Mouse (Mus musculus) myocyte (in vitro differentiated cells): Measurements from ENCODE around the gene Tnfrsf19. TPM values are rescaled to one million over a fixed set of nuclear protein-coding genes. Genes with fewer than 3 reads are reported as not detected.

Experiments
- H3K27me3 ChIP-seq: one replicate; pipeline ENCODE4 v1.6.1; 2011; ENCODE audit not compliant: control insufficient read depth, insufficient read depth, insufficient read length
- H3K36me3 ChIP-seq: one replicate; pipeline ENCODE4 v1.6.1; 2011; ENCODE audit not compliant: control insufficient read depth, insufficient read depth
- H3K4me2 ChIP-seq: one replicate; pipeline ENCODE4 v1.6.1; 2011; ENCODE audit warnings: low read depth, control low read depth
- H3K4me3 ChIP-seq: one replicate; pipeline ENCODE4 v1.5.1; 2011; ENCODE audit warnings: mild to moderate bottlenecking, control low read depth, moderate library complexity
- H3K79me2 ChIP-seq: one replicate; pipeline ENCODE4 v1.6.1; 2011; ENCODE audit not compliant: control insufficient read depth, insufficient read depth
- H3ac ChIP-seq: one replicate; pipeline ENCODE4 v1.6.1; 2011; ENCODE audit not compliant: control insufficient read depth, insufficient read length
- CEBPB ChIP-seq: IDR thresholded peaks from 2 replicates; pipeline ENCODE4 v1.6.1; 2011; ENCODE audit warnings: mild to moderate bottlenecking, moderate library complexity; ENCODE audit not compliant: poor library complexity, insufficient read depth, severe bottlenecking
- E2F4 ChIP-seq: IDR thresholded peaks from one replicate; pipeline ENCODE4 v1.6.1; 2011; ENCODE audit warnings: mild to moderate bottlenecking, control low read depth, moderate library complexity; ENCODE audit not compliant: insufficient read depth
- MAX ChIP-seq: IDR thresholded peaks from one replicate; pipeline ENCODE4 v1.6.1; 2011; ENCODE audit warnings: low read depth, mild to moderate bottlenecking, control low read depth
- MYOD1 ChIP-seq, 3 experiments: IDR thresholded peaks; one replicate each; pipeline ENCODE4 v1.6.1; 2011; ENCODE audit warnings: control low read depth in 2 of 3, low read depth in 2 of 3, mild to moderate bottlenecking in 2 of 3, moderate library complexity in 1 of 3; ENCODE audit not compliant: insufficient read length in 2 of 3, control insufficient read depth in 1 of 3
- MYOG ChIP-seq, 3 experiments: IDR thresholded peaks; one replicate each; pipeline ENCODE4 v1.6.1; 2011; ENCODE audit warnings: control low read depth in 2 of 3, low read depth in 2 of 3, mild to moderate bottlenecking in 2 of 3; ENCODE audit not compliant: insufficient read length in 2 of 3, control insufficient read depth in 1 of 3, insufficient read depth in 1 of 3
- POLR2A ChIP-seq: IDR thresholded peaks from one replicate; pipeline ENCODE4 v1.6.1; 2011; ENCODE audit warnings: low read depth, mild to moderate bottlenecking, control low read depth, moderate library complexity; ENCODE audit not compliant: insufficient read length
- POLR2AphosphoS2 ChIP-seq: IDR thresholded peaks from one replicate; pipeline ENCODE4 v1.6.1; 2011; ENCODE audit warnings: low read depth, control low read depth; ENCODE audit not compliant: insufficient read length
- REST ChIP-seq: IDR thresholded peaks from one replicate; pipeline ENCODE4 v1.6.1; 2011; ENCODE audit warnings: mild to moderate bottlenecking, control low read depth, moderate library complexity; ENCODE audit not compliant: insufficient read depth, insufficient read length
- SRF ChIP-seq: IDR thresholded peaks from one replicate; pipeline ENCODE4 v1.6.1; 2011; ENCODE audit warnings: low read depth; ENCODE audit not compliant: control insufficient read depth, insufficient read length
- TCF12 ChIP-seq: IDR thresholded peaks from one replicate; pipeline ENCODE4 v1.6.1; 2011; ENCODE audit warnings: mild to moderate bottlenecking, control low read depth; ENCODE audit not compliant: poor library complexity, insufficient read depth, severe bottlenecking
- TCF3 ChIP-seq: IDR thresholded peaks from one replicate; pipeline ENCODE4 v1.6.1; 2011; ENCODE audit warnings: low read depth, control low read depth; ENCODE audit not compliant: insufficient read length
- USF1 ChIP-seq: IDR thresholded peaks from one replicate; pipeline ENCODE4 v1.6.1; 2011; ENCODE audit warnings: low read depth, mild to moderate bottlenecking, control low read depth, moderate library complexity
- polyA plus RNA-seq: library from polyadenylated mRNA; unstranded; fragments of >200 nt; fragmentation: generic; extraction: Trizol; gene quantifications from one replicate; pipeline ENCODE4 v1.2.1, GENCODE M21; 2012; ENCODE audit warnings: missing spikeins

The Tnfrsf19 gene
- polyA plus RNA-seq, 1 experiment: 0.80 TPM

DNA sequence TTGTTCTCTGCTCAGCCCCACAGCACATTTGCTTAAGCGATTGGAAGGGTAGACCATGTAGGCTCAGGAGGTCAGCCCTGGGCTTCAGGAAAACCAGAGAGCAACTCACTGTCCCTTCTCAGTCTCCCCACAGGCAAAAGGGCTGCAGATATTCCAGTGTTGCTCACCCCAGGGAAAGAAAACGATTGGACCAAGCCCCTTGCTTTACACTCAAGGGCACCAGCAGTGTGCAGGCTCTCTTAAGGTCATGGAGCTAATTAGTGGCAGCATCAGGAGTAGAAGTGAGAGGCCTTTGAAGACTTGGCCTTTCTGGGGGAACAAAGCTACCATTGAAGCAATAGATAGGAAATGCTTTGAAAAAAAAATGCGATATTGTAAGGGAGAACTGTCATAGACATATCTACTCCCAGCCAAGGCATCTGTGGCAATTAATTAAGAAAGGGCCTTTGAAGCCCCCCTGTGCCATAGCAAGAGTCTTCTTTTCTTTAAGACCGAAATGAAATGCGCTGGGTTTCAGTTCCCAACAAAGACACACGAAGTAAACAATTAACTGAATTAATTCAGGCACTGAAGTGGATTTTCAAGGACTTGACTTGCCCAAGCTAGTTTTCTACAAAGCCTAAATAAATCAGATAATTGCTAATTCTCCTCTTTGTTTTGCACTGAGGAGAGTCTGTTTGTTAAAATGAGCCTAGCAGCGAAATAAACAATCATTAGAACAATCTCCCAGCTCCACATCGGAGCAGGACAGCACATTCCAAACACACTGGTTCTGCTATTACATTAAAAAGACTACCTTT, 2.6 kb downstream of the Tnfrsf19 start:
- Histone ChIP-seq H3K4me2 (peak overlapping the region; percentile 14), H3K4me3 (no peak overlapping the region), H3K27me3 (peaks cover 16% of the 10 kb centered on the region), H3K36me3 (no peaks in the 10 kb centered on the region), H3K79me2 (no peaks in the 10 kb centered on the region), H3ac (no peak overlapping the region)
- TF ChIP-seq TCF3 (no peak), POLR2AphosphoS2 (no peak), MAX (no peak), E2F4 (no peak), CEBPB (no peak), MYOG (IDR thresholded peaks at IDR 0.05; ENCODE audit: control insufficient read depth in 1 of 3, insufficient read depth in 1 of 3, insufficient read length in 2 of 3, low read depth in 2 of 3) (no peak), USF1 (no peak), MYOD1 (IDR thresholded peaks at IDR 0.05; ENCODE audit: control insufficient read depth in 1 of 3, insufficient read length in 2 of 3, low read depth in 2 of 3) (no peak), REST (no peak), TCF12 (no peak)

DNA sequence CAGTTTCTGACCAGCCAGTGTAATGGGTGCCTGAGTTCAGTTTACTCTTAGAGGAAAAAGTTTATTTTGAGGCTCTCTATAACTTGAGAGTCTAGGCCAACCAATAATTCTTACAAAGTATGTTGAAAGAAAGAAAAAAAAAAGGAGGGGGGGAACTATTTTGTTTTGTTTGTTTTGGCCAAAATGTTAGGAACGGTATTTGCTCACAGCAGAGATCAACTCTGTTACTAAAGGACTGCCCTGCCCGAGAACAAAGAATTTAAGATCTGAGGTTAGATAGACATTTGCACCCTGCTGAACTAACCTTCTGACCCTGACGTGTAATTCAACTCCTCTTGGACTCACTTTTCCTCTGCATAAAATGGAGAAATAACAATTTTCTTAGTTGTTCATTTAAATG, 4.0 kb downstream of the Tnfrsf19 start:
- H3K79me2 ChIP-seq: no peaks in the 10 kb centered on the region
- peaks cover 30% of the 10 kb centered on the region for H3K27me3 ChIP-seq
- no peak overlapping the region for H3K4me2 ChIP-seq
- no peaks in the 10 kb centered on the region for H3K36me3 ChIP-seq
- no peak for TF ChIP-seq TCF3
- no peak for TF ChIP-seq POLR2AphosphoS2
- no peak for TF ChIP-seq E2F4
- no peak for TF ChIP-seq MYOD1 (IDR thresholded peaks at IDR 0.05; ENCODE audit: control insufficient read depth in 1 of 3, insufficient read length in 2 of 3, low read depth in 2 of 3)
- TF ChIP-seq MYOG (IDR thresholded peaks at IDR 0.05; ENCODE audit: control insufficient read depth in 1 of 3, insufficient read depth in 1 of 3, insufficient read length in 2 of 3, low read depth in 2 of 3): no peak
- no peak for TF ChIP-seq CEBPB
- TF ChIP-seq POLR2A: no peak
- TF ChIP-seq USF1: no peak
- TF ChIP-seq TCF12: no peak
- no peak for TF ChIP-seq SRF
- TF ChIP-seq MAX: no peak
- no peak for TF ChIP-seq REST
- H3K4me3 ChIP-seq: no peak overlapping the region
- H3ac ChIP-seq: no peak overlapping the region

DNA sequence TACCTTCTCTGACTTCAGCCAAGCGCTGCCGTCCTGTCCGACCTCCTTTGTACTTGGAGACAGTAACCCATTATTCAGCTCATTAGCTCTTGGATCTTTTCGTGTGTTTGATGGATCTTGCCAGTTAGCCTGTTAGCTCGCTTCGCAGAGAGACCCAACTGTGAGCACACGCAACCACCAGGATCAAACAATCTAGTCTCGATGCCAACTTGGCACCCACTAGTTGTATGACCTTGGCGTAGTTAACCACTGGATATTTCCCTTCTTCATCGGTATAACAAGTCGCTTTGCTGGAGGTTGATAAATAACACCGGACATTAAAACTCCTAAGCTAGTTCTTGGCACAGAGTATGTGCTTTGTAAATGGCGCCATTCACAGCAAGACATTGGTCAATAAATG, 6.1 kb downstream of the Tnfrsf19 start:
- Histone ChIP-seq H3K4me3 (no peak overlapping the region), H3K36me3 (no peaks in the 10 kb centered on the region), H3K4me2 (no peak overlapping the region), H3ac (no peak overlapping the region), H3K27me3 (peaks cover 21% of the 10 kb centered on the region), H3K79me2 (no peaks in the 10 kb centered on the region)
- no peak for TF ChIP-seq MYOD1 (IDR thresholded peaks at IDR 0.05; ENCODE audit: control insufficient read depth in 1 of 3, insufficient read length in 2 of 3, low read depth in 2 of 3)
- TF ChIP-seq REST: no peak
- TF ChIP-seq CEBPB: no peak
- TF ChIP-seq TCF12: no peak
- no peak for TF ChIP-seq MYOG (IDR thresholded peaks at IDR 0.05; ENCODE audit: control insufficient read depth in 1 of 3, insufficient read depth in 1 of 3, insufficient read length in 2 of 3, low read depth in 2 of 3)
- no peak for TF ChIP-seq E2F4
- TF ChIP-seq POLR2AphosphoS2: no peak

DNA sequence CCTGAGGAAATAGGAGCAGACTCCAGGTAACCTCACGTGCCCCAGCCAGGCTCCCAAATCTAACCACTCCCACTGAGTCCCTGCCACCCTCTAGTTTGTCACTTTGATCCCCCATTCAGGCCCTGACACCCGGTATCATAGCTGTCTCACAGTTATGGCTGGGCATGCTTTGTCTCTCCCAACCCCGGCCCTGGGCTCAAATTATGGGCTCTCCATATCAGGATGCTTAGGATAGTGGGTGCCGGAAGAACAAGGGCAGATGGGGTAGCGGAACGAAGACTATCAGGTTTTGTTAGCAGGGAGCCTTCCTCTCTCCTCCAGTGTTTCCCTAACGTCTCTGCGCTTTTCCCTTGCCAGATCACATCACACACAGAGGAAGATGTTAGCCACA, 8.2 kb downstream of the Tnfrsf19 start:
- no peak overlapping the region for H3K4me3 ChIP-seq
- peaks cover 20% of the 10 kb centered on the region for H3K27me3 ChIP-seq
- no peaks in the 10 kb centered on the region for H3K36me3 ChIP-seq
- no peak for TF ChIP-seq TCF12
- no peak for TF ChIP-seq TCF3
- no peak for TF ChIP-seq REST
- TF ChIP-seq MAX: no peak
- no peak for TF ChIP-seq SRF
- no peak for TF ChIP-seq E2F4
- no peak for TF ChIP-seq MYOD1 (IDR thresholded peaks at IDR 0.05; ENCODE audit: control insufficient read depth in 1 of 3, insufficient read length in 2 of 3, low read depth in 2 of 3)
- no peak for TF ChIP-seq MYOG (IDR thresholded peaks at IDR 0.05; ENCODE audit: control insufficient read depth in 1 of 3, insufficient read depth in 1 of 3, insufficient read length in 2 of 3, low read depth in 2 of 3)
- TF ChIP-seq POLR2A: no peak
- no peak for TF ChIP-seq POLR2AphosphoS2
- no peak for TF ChIP-seq CEBPB
- no peak for TF ChIP-seq USF1
- no peak overlapping the region for H3ac ChIP-seq
- no peak overlapping the region for H3K4me2 ChIP-seq
- H3K79me2 ChIP-seq: no peaks in the 10 kb centered on the region

DNA sequence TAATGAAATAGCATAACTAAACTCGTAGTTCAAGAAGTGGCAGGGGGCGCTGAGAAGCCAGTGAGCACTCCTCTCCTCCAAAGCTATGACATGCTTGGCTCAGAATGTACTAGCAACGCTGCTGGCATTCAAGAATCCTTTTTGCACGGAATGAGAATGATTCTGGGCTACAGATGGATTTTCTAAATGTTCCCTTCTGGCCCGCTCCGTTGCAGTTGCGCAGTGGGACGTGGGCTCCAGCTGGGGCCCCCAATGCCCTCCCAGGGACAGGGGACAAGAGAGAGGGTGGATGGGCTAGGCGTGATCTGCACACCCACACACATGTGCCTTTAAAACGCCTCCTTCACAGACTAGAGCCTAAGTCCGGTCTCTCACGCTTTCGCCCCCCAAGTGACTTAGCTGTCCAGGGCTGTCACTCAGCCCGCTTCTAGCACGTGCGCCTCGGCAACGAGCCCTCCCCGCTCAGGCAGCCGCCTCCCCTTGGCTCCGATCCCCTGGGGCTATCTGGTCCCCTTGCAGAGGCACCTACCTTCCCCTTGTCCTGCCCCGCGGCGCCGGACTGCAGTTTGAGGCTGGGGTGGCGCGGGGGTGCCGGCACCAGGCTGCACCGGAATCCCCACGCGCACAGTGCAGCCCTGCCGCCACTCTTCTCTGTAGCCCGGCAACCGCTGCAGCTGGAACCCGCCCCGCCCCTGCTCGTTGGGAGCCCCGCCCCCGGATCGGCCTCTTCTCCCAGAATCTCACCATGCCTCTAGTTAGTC, 8.8 kb downstream of the Tnfrsf19 start:
- H3K79me2 ChIP-seq: no peaks in the 10 kb centered on the region
- peak overlapping the region; percentile 45 for H3K4me2 ChIP-seq
- peaks cover 20% of the 10 kb centered on the region for H3K27me3 ChIP-seq
- no peak overlapping the region for H3ac ChIP-seq
- TF ChIP-seq POLR2AphosphoS2: no peak
- no peaks in the 10 kb centered on the region for H3K36me3 ChIP-seq
- H3K4me3 ChIP-seq: no peak overlapping the region
